ENCODE assay signal across 26 mouse cellular contexts in the genomic region with DNA sequence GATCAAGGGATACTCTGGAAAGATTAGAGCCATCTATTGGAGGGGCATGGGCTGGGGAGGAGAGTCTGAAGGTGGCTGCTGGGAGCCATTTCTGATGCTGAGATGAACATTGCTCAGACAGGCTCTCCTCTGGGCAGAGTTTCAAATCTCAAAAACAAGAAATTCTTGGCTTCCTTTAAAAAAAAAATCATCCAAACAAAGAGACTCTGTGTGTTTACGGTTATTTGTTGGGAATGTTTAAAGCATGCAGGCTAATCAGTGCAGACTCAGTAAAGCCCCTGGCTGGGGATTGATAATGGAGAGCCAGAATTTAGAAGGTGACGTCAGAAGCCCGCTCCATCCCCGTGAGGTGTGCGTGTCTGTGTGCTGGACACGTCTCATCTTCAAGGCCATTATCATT.
DNase-seq lines count a peak whose midpoint lies in the region; ATAC-seq and TF ChIP-seq lines count a peak whose summit lies in the region.
"Had no signal": no experiment of that assay in that cellular context is flagged by ENCODE, and none has a peak within 500 bp of the region (broad histone marks: within the 10 kb centered on the region; RNA-seq: fewer than 3 reads in every experiment).

No protein-coding gene starts in this region.

- H3K27me3 ChIP-seq in forebrain, embryonic 14.5 days (replicated peaks; ENCODE audit: control insufficient read depth, insufficient read depth, low read length) = no peaks in the 10 kb centered on the region
- no peaks in the 10 kb centered on the region for H3K27me3 ChIP-seq in forebrain, postnatal 0 days (ENCODE audit: insufficient read depth, low read length)
- no peaks in the 10 kb centered on the region for H3K27me3 ChIP-seq in lung, embryonic 16.5 days (ENCODE audit: control insufficient read depth, insufficient read depth, low read depth, low read length)
- H3K27me3 ChIP-seq in stomach, embryonic 16.5 days (ENCODE audit: control insufficient read depth, insufficient read depth, low read length) = no peaks in the 10 kb centered on the region
- no peaks in the 10 kb centered on the region for H3K27me3 ChIP-seq in stomach, postnatal 0 days (ENCODE audit: control insufficient read depth, insufficient read depth, low read length)
- H3K27me3 ChIP-seq: embryonic facial prominence, embryonic 15.5 days; forebrain, embryonic 15.5 days had no signal

- no peak for ATAC-seq in forebrain, embryonic 14.5 days
- no peak for ATAC-seq in forebrain, postnatal 0 days
- peak; percentile 35; the same call in 1 of the 2 replicates for ATAC-seq in lung, embryonic 16.5 days (ENCODE audit: low read depth)
- no peak for ATAC-seq in stomach, embryonic 16.5 days (ENCODE audit: insufficient read depth, low FRiP score)
- ATAC-seq in stomach, postnatal 0 days (ENCODE audit: low FRiP score, low TSS enrichment) = no peak
- ATAC-seq: forebrain, embryonic 15.5 days; hindbrain, postnatal 0 days had no signal

- no peak overlapping the region for H3K4me3 ChIP-seq in forebrain, embryonic 14.5 days (ENCODE audit: low read depth, low read length)
- no peak overlapping the region for H3K4me3 ChIP-seq in forebrain, postnatal 0 days (ENCODE audit: low read depth, low read length)
- H3K4me3 ChIP-seq in lung, embryonic 16.5 days (ENCODE audit: low read length) = no peak overlapping the region
- H3K4me3 ChIP-seq in stomach, embryonic 16.5 days (replicated peaks; ENCODE audit: low read length) = no peak overlapping the region
- H3K4me3 ChIP-seq in stomach, postnatal 0 days (ENCODE audit: low read depth, low read length) = no peak overlapping the region
- H3K4me3 ChIP-seq: embryonic facial prominence, embryonic 15.5 days; forebrain, embryonic 15.5 days; heart, adult 2 months; heart, embryonic 10.5 days; heart, embryonic 13.5 days had no signal

- H3K36me3 ChIP-seq in forebrain, embryonic 14.5 days (ENCODE audit: control insufficient read depth, insufficient read depth, low read length) = no peaks in the 10 kb centered on the region
- H3K36me3 ChIP-seq in forebrain, postnatal 0 days (ENCODE audit: insufficient read depth) = no peaks in the 10 kb centered on the region
- H3K36me3 ChIP-seq in lung, embryonic 16.5 days (ENCODE audit: control insufficient read depth, insufficient read depth, low read length) = no peaks in the 10 kb centered on the region
- no peaks in the 10 kb centered on the region for H3K36me3 ChIP-seq in stomach, embryonic 16.5 days (ENCODE audit: control insufficient read depth, insufficient read depth, low read length)
- H3K36me3 ChIP-seq in stomach, postnatal 0 days (ENCODE audit: control insufficient read depth, insufficient read depth, low read length) = no peaks in the 10 kb centered on the region
- H3K36me3 ChIP-seq: embryonic facial prominence, embryonic 15.5 days; forebrain, embryonic 15.5 days; G1E; heart, embryonic 10.5 days; heart, embryonic 13.5 days had no signal

- peak; percentile 39 for DNase-seq in forebrain, embryonic 14.5 days (ENCODE audit: low spot score)
- no peak for DNase-seq in forebrain, postnatal 0 days
- DNase-seq in lung, postnatal 36 days = no peak
- DNase-seq in stomach, postnatal 0 days (ENCODE audit: low spot score) = no peak
- no peak for DNase-seq in right cerebral cortex, postnatal 10 days (ENCODE audit: low spot score in 2 of 2)
- DNase-seq: adrenal gland, adult 2 months; adrenal gland, postnatal 14 days; B cell, adult 2 months; cerebellum, adult 11-12 months; cerebellum, adult 8-10 months; cerebellum, postnatal 36 days; embryo, embryonic 11 days; gastrocnemius, postnatal 10 days; gastrocnemius, postnatal 36 days; heart, adult 2 months; heart, postnatal 14 days; heart, postnatal 4 days had no signal

- no peaks in the 10 kb centered on the region for H3K9me3 ChIP-seq in forebrain, embryonic 14.5 days (replicated peaks; ENCODE audit: control insufficient read depth, low read length)
- no peaks in the 10 kb centered on the region for H3K9me3 ChIP-seq in forebrain, postnatal 0 days (ENCODE audit: low read length)
- H3K9me3 ChIP-seq in lung, embryonic 16.5 days (ENCODE audit: control insufficient read depth, low read length) = no peaks in the 10 kb centered on the region
- no peaks in the 10 kb centered on the region for H3K9me3 ChIP-seq in stomach, embryonic 16.5 days (replicated peaks; ENCODE audit: control insufficient read depth, low read length)
- H3K9me3 ChIP-seq in stomach, postnatal 0 days (ENCODE audit: control insufficient read depth, low read length) = no peaks in the 10 kb centered on the region
- H3K9me3 ChIP-seq: embryonic facial prominence, embryonic 15.5 days; forebrain, embryonic 15.5 days; G1E; heart, embryonic 10.5 days; heart, embryonic 13.5 days had no signal

- H3K27ac ChIP-seq in forebrain, embryonic 14.5 days (ENCODE audit: low read depth, low read length) = no peak overlapping the region
- H3K27ac ChIP-seq in forebrain, postnatal 0 days (ENCODE audit: low read depth, low read length) = no peak overlapping the region
- peak overlapping the region; percentile 2; the same call in 1 of the 2 replicates for H3K27ac ChIP-seq in lung, embryonic 16.5 days (ENCODE audit: low read length)
- no peak overlapping the region for H3K27ac ChIP-seq in stomach, embryonic 16.5 days (ENCODE audit: low read length)
- H3K27ac ChIP-seq in stomach, postnatal 0 days (replicated peaks) = no peak overlapping the region
- H3K27ac ChIP-seq: embryonic facial prominence, embryonic 15.5 days; forebrain, embryonic 15.5 days; heart, adult 2 months; heart, embryonic 10.5 days; heart, embryonic 13.5 days; hindbrain, embryonic 14.5 days; hindbrain, postnatal 0 days had no signal

- TF ChIP-seq EP300 in stomach, postnatal 0 days (optimal IDR thresholded peaks at IDR 0.05) = no peak

- H3K4me2 ChIP-seq in forebrain, embryonic 14.5 days (ENCODE audit: low read length) = no peak overlapping the region
- H3K4me2 ChIP-seq in forebrain, postnatal 0 days (ENCODE audit: low read depth) = no peak overlapping the region
- H3K4me2 ChIP-seq in lung, embryonic 16.5 days (ENCODE audit: low read depth, low read length) = no peak overlapping the region
- no peak overlapping the region for H3K4me2 ChIP-seq in stomach, embryonic 16.5 days (ENCODE audit: low read depth, low read length)
- H3K4me2 ChIP-seq in stomach, postnatal 0 days (replicated peaks; ENCODE audit: low read depth) = no peak overlapping the region
- H3K4me2 ChIP-seq: embryonic facial prominence, embryonic 15.5 days; forebrain, embryonic 15.5 days; heart, embryonic 13.5 days; hindbrain, embryonic 14.5 days had no signal

- no peak overlapping the region for H3K9ac ChIP-seq in forebrain, embryonic 14.5 days (ENCODE audit: low read length)
- no peak overlapping the region for H3K9ac ChIP-seq in forebrain, postnatal 0 days
- H3K9ac ChIP-seq in lung, embryonic 16.5 days (ENCODE audit: low read length) = no peak overlapping the region
- H3K9ac ChIP-seq in stomach, embryonic 16.5 days (ENCODE audit: low read length) = peak overlapping the region; percentile 20; the same call in 1 of the 2 replicates
- no peak overlapping the region for H3K9ac ChIP-seq in stomach, postnatal 0 days (ENCODE audit: low read length)
- H3K9ac ChIP-seq: embryonic facial prominence, embryonic 15.5 days; forebrain, embryonic 15.5 days; heart, embryonic 13.5 days; hindbrain, embryonic 14.5 days had no signal

- H3K4me1 ChIP-seq in forebrain, embryonic 14.5 days (ENCODE audit: control insufficient read depth, insufficient read depth, low read length) = peaks cover 2% of the 10 kb centered on the region
- H3K4me1 ChIP-seq in forebrain, postnatal 0 days (ENCODE audit: insufficient read depth) = 0 out of 2 replicates have a peak, but pooled peaks cover 2% of the 10 kb centered on the region
- peaks cover 19% of the 10 kb centered on the region; the same call in 1 of the 2 replicates for H3K4me1 ChIP-seq in lung, embryonic 16.5 days (replicated peaks; ENCODE audit: control insufficient read depth, insufficient read depth, low read length)
- H3K4me1 ChIP-seq in stomach, embryonic 16.5 days (ENCODE audit: control insufficient read depth, insufficient read depth, low read length) = peaks cover 22% of the 10 kb centered on the region
- H3K4me1 ChIP-seq in stomach, postnatal 0 days (replicated peaks; ENCODE audit: control insufficient read depth, insufficient read depth) = no peaks in the 10 kb centered on the region

- no peak for TF ChIP-seq CTCF in forebrain, postnatal 0 days (IDR thresholded peaks at IDR 0.05; ENCODE audit: low read depth)
- TF ChIP-seq CTCF in stomach, postnatal 0 days (IDR thresholded peaks at IDR 0.05; ENCODE audit: low read depth) = no peak

- 70% methylated on average over 6 of the region's 6 CpGs for WGBS in forebrain, embryonic 14.5 days
- WGBS in forebrain, postnatal 0 days = 52% methylated on average over 6 of the region's 6 CpGs
- 47% methylated on average over 6 of the region's 6 CpGs for WGBS in lung, embryonic 16.5 days
- 62% methylated on average over 6 of the region's 6 CpGs for WGBS in stomach, embryonic 16.5 days
- 58% methylated on average over 6 of the region's 6 CpGs for WGBS in stomach, postnatal 0 days
